Mouse (Mus musculus) B cell, adult 62 days (primary cell): Measurements from ENCODE around the gene Stat5a. TPM values are rescaled to one million over a fixed set of nuclear protein-coding genes. Genes with fewer than 3 reads are reported as not detected.

Experiments used
- total RNA-seq: library from RNA; stranded (reverse); gene quantifications from 4 replicates; pipeline ENCODE4 v1.2.4, GENCODE M21; 2023

Stat5a gene
- 37.4 to 39.2 TPM (median 38.4 TPM) in 4 replicates for total RNA-seq

GRCm38 (mm10) chr11:100858935-100859578 lies at the start of gene Stat5a:
Stat5a (plus strand) TSS chr11:100859351.

GRCm38 (mm10) chr11:100850038-100850777 lies 8.9 kb upstream of the Stat5a start, which contains the start of gene Stat5b:
Stat5b (minus strand) TSS chr11:100850724.

Other genes starting within 250 kb of the Stat5a start
- gene Nkiras2, start 240.1 kb upstream of the Stat5a start, total RNA-seq, result 18.9 to 25.1 TPM (median 22.7 TPM) in 4 replicates
- 374 to 427 TPM (median 395 TPM) in 4 replicates for gene Dnajc7, start 239.2 kb upstream of the Stat5a start, total RNA-seq
- not detected in 4 replicates for gene Zfp385c, start 166.9 kb upstream of the Stat5a start, total RNA-seq
- gene Dhx58, start 155.1 kb upstream of the Stat5a start, total RNA-seq, result 14.2 to 20.9 TPM (median 18.3 TPM) in 4 replicates
- 36.7 to 39.7 TPM (median 38.7 TPM) in 4 replicates for gene Kat2a, start 146.9 kb upstream of the Stat5a start, total RNA-seq
- not detected in 4 replicates for gene Hspb9, start 145.5 kb upstream of the Stat5a start, total RNA-seq
- 123 to 134 TPM (median 127 TPM) in 4 replicates for gene Rab5c, start 121.1 kb upstream of the Stat5a start, total RNA-seq
- 8.1 to 10.4 TPM (median 9.4 TPM) in 4 replicates for gene Kcnh4, start 99.4 kb upstream of the Stat5a start, total RNA-seq
- gene Hcrt, start 96.4 kb upstream of the Stat5a start, total RNA-seq, result not detected in 4 replicates
- gene Ghdc, start 88.4 kb upstream of the Stat5a start, total RNA-seq, result 21.1 to 24.9 TPM (median 23.1 TPM) in 4 replicates
- gene Stat5b, start 8.6 kb upstream of the Stat5a start, total RNA-seq, result 63.6 to 80.0 TPM (median 72.1 TPM) in 4 replicates
- 260 to 282 TPM (median 268 TPM) in 4 replicates for gene Stat3, start 80.2 kb downstream of the Stat5a start, total RNA-seq
- gene Cavin1, start 111.5 kb downstream of the Stat5a start, total RNA-seq, result 0.27 to 0.88 TPM in 2 of 4 replicates, not detected in the others
- 66.2 to 98.9 TPM (median 80.0 TPM) in 4 replicates for gene Atp6v0a1, start 150.1 kb downstream of the Stat5a start, total RNA-seq
- gene Naglu, start 210.7 kb downstream of the Stat5a start, total RNA-seq, result 12.9 to 16.4 TPM (median 15.4 TPM) in 4 replicates
- gene Hsd17b1, start 219.1 kb downstream of the Stat5a start, total RNA-seq, result 0.86 to 2.2 TPM (median 1.4 TPM) in 4 replicates
- gene Coasy, start 223.2 kb downstream of the Stat5a start, total RNA-seq, result 13.9 to 15.7 TPM (median 14.8 TPM) in 4 replicates
- gene Mlx, start 227.9 kb downstream of the Stat5a start, total RNA-seq, result 32.6 to 43.0 TPM (median 36.8 TPM) in 4 replicates
- 3.7 to 4.6 TPM (median 4.2 TPM) in 4 replicates for gene Psmc3ip, start 236.1 kb downstream of the Stat5a start, total RNA-seq